Mouse (Mus musculus) thymus, postnatal 10 days (tissue): ENCODE data around the gene Cckar.

Experiments
- DNase-seq, 2 experiments: peaks; one replicate each; pipeline ENCODE4 v3.0.0; 2021; ENCODE audit warnings: low spot score in 2 of 2

Gene Cckar

DNA sequence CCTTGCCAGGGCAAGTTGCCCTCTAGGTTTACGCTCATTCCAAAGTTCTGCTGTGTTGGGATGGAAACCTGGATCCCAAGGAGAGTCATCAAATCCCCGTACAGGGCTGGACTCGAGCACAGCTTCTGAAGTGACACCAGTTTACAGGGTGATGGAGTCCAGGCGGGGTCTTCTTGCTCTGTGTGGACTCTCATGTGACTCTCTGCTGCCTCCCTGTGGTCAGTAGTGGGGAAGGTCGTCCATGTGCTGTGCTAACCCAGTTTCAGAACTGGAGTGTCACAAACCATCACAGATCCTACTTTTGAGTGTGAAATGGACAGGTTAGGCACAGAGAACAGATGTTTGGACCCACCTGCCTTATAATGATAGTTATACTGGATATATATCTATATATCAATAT, 35.2 kb downstream of the Cckar start:
- peak; percentile 18 to 72 for DNase-seq

- DNase-seq: no peak
These were observed 36.0 kb downstream of the Cckar start for GRCm38 (mm10) chr5:53671507-53671906.

- DNase-seq: no peak
These were observed 37.1 kb downstream of the Cckar start for GRCm38 (mm10) chr5:53670321-53670938.

DNA sequence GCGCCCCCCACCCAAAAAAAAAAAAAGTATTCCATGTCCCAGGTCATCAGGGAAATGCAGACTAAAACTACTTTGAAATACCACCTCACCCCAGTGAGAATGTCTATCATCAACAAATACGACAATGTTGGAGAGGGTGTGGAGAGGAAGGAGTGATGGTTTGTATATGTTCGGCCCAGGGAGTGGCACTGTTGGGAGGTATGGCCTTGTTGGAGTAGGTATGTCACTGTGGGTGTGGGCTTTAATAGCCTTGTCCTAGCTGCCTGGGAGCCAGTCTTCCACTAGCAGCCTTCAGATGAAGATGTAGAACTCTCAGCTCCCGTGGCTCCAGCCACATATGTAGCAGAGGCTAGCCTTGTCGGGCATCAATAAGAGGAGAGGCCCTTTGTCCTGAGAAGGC, 39.5 kb downstream of the Cckar start:
- DNase-seq: no peak

DNA sequence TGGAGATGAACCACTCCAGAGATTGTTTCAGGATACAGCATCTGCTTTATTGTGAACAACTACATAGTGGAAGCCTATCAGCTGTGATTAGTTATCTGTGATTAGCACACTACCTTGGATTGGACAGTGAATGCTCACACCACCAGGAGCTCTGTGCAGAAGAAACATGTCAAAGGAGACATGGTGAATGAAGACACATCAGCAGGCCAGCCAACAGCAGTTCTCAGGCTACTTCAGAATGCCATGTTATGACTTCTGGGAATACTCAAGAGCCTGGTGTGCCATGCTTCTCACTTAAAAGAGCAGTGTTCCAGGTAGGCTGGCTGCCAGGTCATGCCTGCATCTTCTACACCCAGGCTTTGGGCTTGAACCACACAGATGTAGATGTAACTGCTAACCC, 43.8 kb downstream of the Cckar start:
- DNase-seq: no peak

GRCm38 (mm10) chr5:53662413-53662812, 45.1 kb downstream of the Cckar start:
- DNase-seq: no peak

GRCm38 (mm10) chr5:53661508-53661907, 46.0 kb downstream of the Cckar start:
- DNase-seq: no peak

- no peak for DNase-seq
These were observed 49.6 kb downstream of the Cckar start for GRCm38 (mm10) chr5:53657925-53658324.

GRCm38 (mm10) chr5:53656596-53656995, 50.9 kb downstream of the Cckar start:
- no peak for DNase-seq
